In genomic region chr2:29665421-29665820, GRCm38 (mm10) we compare ENCODE assay signal across 14 mouse cellular contexts. TPM values are rescaled to one million over a fixed set of nuclear protein-coding genes. Genes with fewer than 3 reads are reported as not detected.
DNase-seq lines count a peak whose midpoint lies in the region; ATAC-seq and TF ChIP-seq lines count a peak whose summit lies in the region.
"Had no signal": no experiment of that assay in that cellular context is flagged by ENCODE, and none has a peak within 500 bp of the region (broad histone marks: within the 10 kb centered on the region; RNA-seq: fewer than 3 reads in every experiment).

No protein-coding gene starts in this region.

- no peaks in the 10 kb centered on the region for H3K36me3 ChIP-seq in liver, embryonic 14.5 days (replicated peaks; ENCODE audit: control insufficient read depth, insufficient read depth, low read depth)
- no peaks in the 10 kb centered on the region; the same call in 1 of the 2 replicates for H3K36me3 ChIP-seq in liver, embryonic 11.5 days (ENCODE audit: control insufficient read depth, insufficient read depth, low read length)
- H3K36me3 ChIP-seq in embryonic facial prominence, embryonic 10.5 days (replicated peaks) = no peaks in the 10 kb centered on the region; the same call in 1 of the 2 replicates
- H3K36me3 ChIP-seq: hindbrain, embryonic 15.5 days; midbrain, embryonic 12.5 days; neural tube, embryonic 13.5 days had no signal

- H3K4me2 ChIP-seq in liver, embryonic 14.5 days (ENCODE audit: low read depth) = no peak overlapping the region
- H3K4me2 ChIP-seq in liver, embryonic 11.5 days = no peak overlapping the region
- H3K4me2 ChIP-seq: hindbrain, embryonic 15.5 days; midbrain, embryonic 12.5 days; neural tube, embryonic 13.5 days had no signal

- no peak for ATAC-seq in liver, embryonic 14.5 days (ENCODE audit: insufficient read depth)
- no peak for ATAC-seq in liver, embryonic 11.5 days (replicated peaks; ENCODE audit: low FRiP score)

- 79% methylated on average over 5 of the region's 5 CpGs for WGBS in liver, embryonic 14.5 days (ENCODE audit: insufficient replicate concordance)
- 83% methylated on average over 5 of the region's 5 CpGs for WGBS in liver, embryonic 11.5 days
- 89% methylated on average over 5 of the region's 5 CpGs for WGBS in embryonic facial prominence, embryonic 10.5 days

- TF ChIP-seq CTCF in liver, embryonic 14.5 days (IDR thresholded peaks at IDR 0.05; ENCODE audit: low read depth) = peak; percentile 63

- no peak overlapping the region for H3K27ac ChIP-seq in liver, embryonic 14.5 days
- no peak overlapping the region for H3K27ac ChIP-seq in liver, embryonic 11.5 days (ENCODE audit: low read depth, low read length)
- H3K27ac ChIP-seq in embryonic facial prominence, embryonic 10.5 days (replicated peaks) = no peak overlapping the region
- H3K27ac ChIP-seq: forebrain, embryonic 10.5 days; hindbrain, embryonic 15.5 days; neural tube, embryonic 13.5 days had no signal

- DNase-seq in liver, embryonic 14.5 days (ENCODE audit: low read depth in 3 of 3, low spot score in 3 of 3) = no peak
- no peak for DNase-seq in liver, embryonic 11.5 days (ENCODE audit: low spot score)
- DNase-seq in CD4-positive helper T cell, adult 2 months (ENCODE audit: low read depth, low spot score) = peak; percentile 63
- peak; percentile 78 for DNase-seq in ES-CJ7 (ENCODE audit: low read depth, low spot score)
- DNase-seq in spleen, postnatal 4 days (ENCODE audit: low spot score in 2 of 2) = peak; percentile 49 to 76
- DNase-seq in embryonic facial prominence, embryonic 10.5 days (ENCODE audit: low spot score) = no peak
- no peak for DNase-seq in frontal cortex, postnatal 25 days (ENCODE audit: low spot score in 2 of 2)
- no peak for DNase-seq in gastrocnemius, postnatal 10 days
- DNase-seq: cerebellum, adult 9-10 months; right cerebral cortex, adult 18-20 months had no signal

- no peaks in the 10 kb centered on the region for H3K9me3 ChIP-seq in liver, embryonic 14.5 days (ENCODE audit: control insufficient read depth, low read length)
- no peaks in the 10 kb centered on the region for H3K9me3 ChIP-seq in liver, embryonic 11.5 days (ENCODE audit: control insufficient read depth, low read length)
- H3K9me3 ChIP-seq in embryonic facial prominence, embryonic 10.5 days = no peaks in the 10 kb centered on the region
- H3K9me3 ChIP-seq: forebrain, embryonic 10.5 days; hindbrain, embryonic 15.5 days; midbrain, embryonic 12.5 days; neural tube, embryonic 13.5 days had no signal

- no peak overlapping the region for H3K4me3 ChIP-seq in liver, embryonic 14.5 days (ENCODE audit: insufficient read depth in 1 of 2, low read depth in 2 of 2, low read length in 2 of 2)
- no peak overlapping the region for H3K4me3 ChIP-seq in liver, embryonic 11.5 days (ENCODE audit: low read depth, low read length)
- no peak overlapping the region for H3K4me3 ChIP-seq in embryonic facial prominence, embryonic 10.5 days
- H3K4me3 ChIP-seq: forebrain, embryonic 10.5 days; hindbrain, embryonic 15.5 days; midbrain, embryonic 12.5 days; neural tube, embryonic 13.5 days had no signal

- TF ChIP-seq EP300 in liver, embryonic 14.5 days (IDR thresholded peaks at IDR 0.05; ENCODE audit: low read depth) = no peak

- peaks cover 2 to 38% of the 10 kb centered on the region in 2 experiments for H3K4me1 ChIP-seq in liver, embryonic 14.5 days (replicated peaks; ENCODE audit: control insufficient read depth in 2 of 2, insufficient read depth in 2 of 2, low read length in 1 of 2)
- peaks cover 53% of the 10 kb centered on the region for H3K4me1 ChIP-seq in liver, embryonic 11.5 days (replicated peaks; ENCODE audit: control insufficient read depth, insufficient read depth, low read length)
- H3K4me1 ChIP-seq in embryonic facial prominence, embryonic 10.5 days = peaks cover 63% of the 10 kb centered on the region

- no peaks in the 10 kb centered on the region for H3K27me3 ChIP-seq in liver, embryonic 14.5 days (ENCODE audit: control insufficient read depth, insufficient read depth, low read length)
- H3K27me3 ChIP-seq in liver, embryonic 11.5 days (replicated peaks; ENCODE audit: control insufficient read depth, insufficient read depth, low read length) = no peaks in the 10 kb centered on the region
- no peaks in the 10 kb centered on the region for H3K27me3 ChIP-seq in embryonic facial prominence, embryonic 10.5 days (replicated peaks; ENCODE audit: low read depth, poor library complexity, severe bottlenecking)
- H3K27me3 ChIP-seq: hindbrain, embryonic 15.5 days; midbrain, embryonic 12.5 days; neural tube, embryonic 13.5 days had no signal

- no peak overlapping the region for H3K9ac ChIP-seq in liver, embryonic 14.5 days (replicated peaks)
- no peak overlapping the region for H3K9ac ChIP-seq in liver, embryonic 11.5 days (ENCODE audit: low read depth, low read length)
- H3K9ac ChIP-seq: hindbrain, embryonic 15.5 days; midbrain, embryonic 12.5 days; neural tube, embryonic 13.5 days had no signal

RNA-seq across cellular contexts. Expression of gene Rapgef1, which starts 45.9 kb away (rescaled TPM):
- polyA plus RNA-seq in liver, embryonic 14.5 days (2012; rRNA removed) = 10.1 and 11.1 TPM in 2 replicates
- polyA plus RNA-seq in liver, embryonic 14.5 days (2014; fragmentation: Nextera tagmentation; extraction: Ambion mirVana) = 3.9 and 5.5 TPM in 2 replicates
- polyA plus RNA-seq in liver, embryonic 11.5 days (2014; fragmentation: Nextera tagmentation; extraction: Ambion mirVana) = 15.2 and 16.5 TPM in 2 replicates
- polyA plus RNA-seq in embryonic facial prominence, embryonic 10.5 days (2016; fragmentation: Nextera tagmentation; extraction: Ambion mirVana) = 16.5 and 17.3 TPM in 2 replicates
- total RNA-seq in gastrocnemius, postnatal 10 days (2021) = 10 to 100 TPM; 90.9 to 92.2 TPM

Comparison
In these comparisons a context has a peak if more than half of its experiments do, and no peak if none do; other contexts are left out.
1. DNase-seq: peak in CD4-positive helper T cell, adult 2 months (single experiment), ES-CJ7 (single experiment) and spleen, postnatal 4 days (2 of 2); none in liver, embryonic 14.5 days (0 of 3), liver, embryonic 11.5 days (single experiment), embryonic facial prominence, embryonic 10.5 days (single experiment), frontal cortex, postnatal 25 days (0 of 2) and gastrocnemius, postnatal 10 days (single experiment).